Mouse (Mus musculus) spleen, adult 2 months (tissue): ENCODE data around the gene Gpalpp1. TPM values are rescaled to one million over a fixed set of nuclear protein-coding genes. Genes with fewer than 3 reads are reported as not detected.

Experiments
- DNase-seq, 2 experiments: peaks; one replicate each; pipeline versions ENCODE4 v3.0.0 to v3.0.0-alpha.2; 2012 to 2021; ENCODE audit warnings: low spot score in 2 of 2, low read depth in 1 of 2
- H3K27ac ChIP-seq: fragments of 200-500 bp; 2 replicates; pipeline ENCODE4 v1.5.1; 2012; ENCODE audit warnings: low read length, inconsistent platforms; ENCODE audit not compliant: insufficient read depth
- H3K27me3 ChIP-seq: fragments of 200-500 bp; 2 replicates; pipeline ENCODE4 v1.6.1; 2012; ENCODE audit warnings: mild to moderate bottlenecking, moderate library complexity, low read length, inconsistent platforms; ENCODE audit not compliant: control insufficient read depth, insufficient read depth
- H3K36me3 ChIP-seq: fragments of 200-500 bp; 2 replicates; pipeline ENCODE4 v1.6.1; 2012; ENCODE audit warnings: mild to moderate bottlenecking, low read length, inconsistent platforms; ENCODE audit not compliant: control insufficient read depth, insufficient read depth
- H3K4me1 ChIP-seq: fragments of 200-500 bp; 2 replicates; pipeline ENCODE4 v1.6.1; 2011; ENCODE audit warnings: inconsistent platforms; ENCODE audit not compliant: control insufficient read depth, insufficient read depth, insufficient read length
- H3K4me3 ChIP-seq: fragments of 200-500 bp; 2 replicates; pipeline ENCODE4 v1.5.1; 2011; ENCODE audit warnings: mild to moderate bottlenecking, inconsistent platforms; ENCODE audit not compliant: insufficient read depth, insufficient read length; ENCODE audit errors: extremely low read depth
- CTCF ChIP-seq: fragments of 200-500 bp; IDR thresholded peaks from 2 replicates; pipeline ENCODE4 v1.5.1; 2011; ENCODE audit warnings: mild to moderate bottlenecking, inconsistent platforms; ENCODE audit not compliant: insufficient read depth, insufficient read length, insufficient replicate concordance; ENCODE audit errors: extremely low read depth
- POLR2A ChIP-seq: fragments of 200-500 bp; IDR thresholded peaks from 2 replicates; pipeline ENCODE4 v1.6.1; 2011; ENCODE audit warnings: low read depth, low read length, inconsistent platforms
- WGBS: fragments of 180-500 bp; shearing (Covaris S2); methylation state at CpG from one replicate; pipeline ENCODE4 v1.1.7; 2018; 5-methylcytosine and 5-hydroxymethylcytosine counted together
- polyA plus RNA-seq: library from polyadenylated mRNA; depleted of rRNA; stranded (reverse); fragments of >200 nt; gene quantifications from 2 replicates; pipeline ENCODE4 v1.2.3, GENCODE M21; 2012; rRNA removed

Gpalpp1 gene
- 2.6 and 2.7 TPM in 2 replicates for polyA plus RNA-seq

- H3K27ac ChIP-seq = peak within 1 kb of the TSS; percentile 73
- DNase-seq = peak; percentile 83 to 88
- H3K4me1 ChIP-seq = peaks cover 3% of the 10 kb centered on the region; the same call in 1 of the 2 replicates
- WGBS = under 1% methylated on average over 69 of the region's 69 CpGs
- TF ChIP-seq CTCF (no peak), POLR2A (peak; percentile 46)
- H3K27me3 ChIP-seq = no peaks in the 10 kb centered on the region
- H3K4me3 ChIP-seq = peak within 1 kb of the TSS; percentile 99
- H3K36me3 ChIP-seq = peaks cover 11% of the 10 kb centered on the region
Measured at GRCm38 (mm10) chr14:76110396-76111221, at the start of gene Gpalpp1, which contains the start of gene Nufip1. Gpalpp1 (minus strand) TSS chr14:76110760. Nufip1 (plus strand) TSS chr14:76110891.

GRCm38 (mm10) chr14:76158192-76158785 is 47.7 kb upstream of the Gpalpp1 start:
- TF ChIP-seq POLR2A = no peak
- TF ChIP-seq CTCF = no peak
- no peak for DNase-seq
- H3K4me1 ChIP-seq = no peaks in the 10 kb centered on the region
- no peak overlapping the region for H3K27ac ChIP-seq
- H3K4me3 ChIP-seq = no peak overlapping the region
- no peaks in the 10 kb centered on the region for H3K27me3 ChIP-seq
- no peaks in the 10 kb centered on the region for H3K36me3 ChIP-seq
- WGBS = 67% methylated on average over 5 of the region's 5 CpGs

- WGBS = 56% methylated on average over 6 of the region's 6 CpGs
- no peak for DNase-seq
- H3K4me1 ChIP-seq = no peaks in the 10 kb centered on the region
- no peaks in the 10 kb centered on the region for H3K36me3 ChIP-seq
- no peak overlapping the region for H3K27ac ChIP-seq
- H3K4me3 ChIP-seq = no peak overlapping the region
- H3K27me3 ChIP-seq = no peaks in the 10 kb centered on the region
- no peak for TF ChIP-seq POLR2A
- no peak for TF ChIP-seq CTCF
Measured at GRCm38 (mm10) chr14:76153828-76154227, 43.3 kb upstream of the Gpalpp1 start.

GRCm38 (mm10) chr14:76153003-76153675 is 42.6 kb upstream of the Gpalpp1 start:
- DNase-seq = no peak
- peak overlapping the region; percentile 80 for H3K4me3 ChIP-seq
- no peaks in the 10 kb centered on the region for H3K4me1 ChIP-seq
- no peaks in the 10 kb centered on the region for H3K27me3 ChIP-seq
- H3K27ac ChIP-seq = no peak overlapping the region
- no peaks in the 10 kb centered on the region for H3K36me3 ChIP-seq
- no peak for TF ChIP-seq POLR2A
- TF ChIP-seq CTCF = no peak
- 29% methylated on average over 24 of the region's 24 CpGs for WGBS

- Histone ChIP-seq H3K27me3 (no peaks in the 10 kb centered on the region), H3K36me3 (no peaks in the 10 kb centered on the region), H3K4me1 (no peaks in the 10 kb centered on the region), H3K4me3 (peak overlapping the region; percentile 80), H3K27ac (peak overlapping the region; percentile 76)
- WGBS = under 1% methylated on average over 41 of the region's 41 CpGs
- peak; percentile 85 to 87 for DNase-seq
- TF ChIP-seq POLR2A = peak; percentile 37; the same call in 1 of the 2 replicates
- TF ChIP-seq CTCF = no peak
Measured at GRCm38 (mm10) chr14:76152162-76153002, 41.8 kb upstream of the Gpalpp1 start.

GRCm38 (mm10) chr14:76151820-76152161 is 41.2 kb upstream of the Gpalpp1 start:
- peak overlapping the region; percentile 80 for H3K4me3 ChIP-seq
- DNase-seq = no peak
- TF ChIP-seq POLR2A (no peak), CTCF (no peak)
- under 1% methylated on average over 10 of the region's 10 CpGs for WGBS
- no peaks in the 10 kb centered on the region for H3K27me3 ChIP-seq
- H3K4me1 ChIP-seq = no peaks in the 10 kb centered on the region
- H3K27ac ChIP-seq = peak overlapping the region; percentile 76
- no peaks in the 10 kb centered on the region for H3K36me3 ChIP-seq
